ENCODE assay signal across 7 mouse cellular contexts in the genomic region with DNA sequence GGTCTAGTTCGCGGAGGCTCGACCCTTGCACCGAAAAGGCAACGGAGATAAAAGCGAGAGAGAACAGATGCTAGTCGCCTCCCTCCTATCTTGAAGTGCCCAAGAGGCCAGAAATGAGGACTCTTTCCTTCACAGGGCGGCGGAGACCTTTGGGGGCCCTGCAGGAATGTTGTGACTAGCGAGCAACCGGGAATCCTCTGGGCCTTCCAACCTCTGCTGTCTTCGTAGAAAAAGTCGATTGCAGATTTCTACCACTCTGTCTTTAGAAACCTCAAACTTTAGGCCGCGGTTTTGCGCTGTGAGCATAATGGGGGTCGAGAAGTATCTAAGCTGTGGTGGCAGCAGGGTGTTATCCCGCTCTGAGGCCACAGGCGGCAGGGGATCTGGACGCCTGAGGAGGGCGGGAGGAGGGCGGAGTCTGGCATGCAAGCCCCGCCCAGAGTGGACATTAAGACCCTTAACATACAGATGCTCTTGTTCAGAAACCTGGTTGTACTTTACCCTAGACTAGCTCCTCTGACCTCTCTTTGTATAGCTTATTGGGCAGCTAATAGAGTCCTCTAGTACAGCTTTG. TPM values are rescaled to one million over a fixed set of nuclear protein-coding genes. Genes with fewer than 3 reads are reported as not detected.
DNase-seq lines count a peak whose midpoint lies in the region; ATAC-seq lines count a peak whose summit lies in the region.

No protein-coding gene starts in this region.

- peak overlapping the region; percentile 64 for H3K4me3 ChIP-seq in embryonic facial prominence, embryonic 12.5 days

- no peaks in the 10 kb centered on the region for H3K36me3 ChIP-seq in embryonic facial prominence, embryonic 12.5 days

- peaks cover 7% of the 10 kb centered on the region; the same call in 1 of the 2 replicates for H3K4me1 ChIP-seq in embryonic facial prominence, embryonic 12.5 days

- H3K27ac ChIP-seq in embryonic facial prominence, embryonic 12.5 days: no peak overlapping the region

- H3K4me2 ChIP-seq in embryonic facial prominence, embryonic 12.5 days (replicated peaks): peak overlapping the region; percentile 98

- DNase-seq in ovary, postnatal 14 days (ENCODE audit: low spot score): peak; percentile 18
- no peak for DNase-seq in ovary, postnatal 10 days (ENCODE audit: low spot score)
- DNase-seq in induced T-regulatory cell, adult 2 months (ENCODE audit: low read depth): peak; percentile 50
- peak; percentile 65 for DNase-seq in mesoderm, embryonic 11.5 days (ENCODE audit: low read depth, low spot score)
- DNase-seq in spleen, postnatal 14 days (ENCODE audit: low spot score in 2 of 2): no peak

- H3K9ac ChIP-seq in embryonic facial prominence, embryonic 12.5 days: peak overlapping the region; percentile 58

- no peaks in the 10 kb centered on the region for H3K9me3 ChIP-seq in embryonic facial prominence, embryonic 12.5 days

- peak; percentile 68; the same call in 1 of the 2 replicates for ATAC-seq in embryonic facial prominence, embryonic 12.5 days (ENCODE audit: insufficient number of reproducible peaks, insufficient read depth, low FRiP score, low TSS enrichment)
- no peak for ATAC-seq in erythroid progenitor cell, adult 5-6 weeks (replicated peaks; ENCODE audit: low FRiP score, poor library complexity, severe bottlenecking)

- H3K27me3 ChIP-seq in embryonic facial prominence, embryonic 12.5 days: peaks cover 45% of the 10 kb centered on the region

- WGBS in embryonic facial prominence, embryonic 12.5 days: 1% methylated on average over 23 of the region's 23 CpGs

RNA-seq across cellular contexts. Expression of a gene that starts 24.1 kb away (rescaled TPM):
- 2.6 and 2.7 TPM in 2 replicates for polyA plus RNA-seq in embryonic facial prominence, embryonic 12.5 days (2016; fragmentation: Nextera tagmentation; extraction: Ambion mirVana)
- not detected in 2 replicates for total RNA-seq in erythroid progenitor cell, adult 5-6 weeks (2015; ENCODE audit: low replicate concordance)
- 0.64 and 8.5 TPM in 2 replicates for total RNA-seq in erythroid progenitor cell, adult 5-6 weeks (2017; ENCODE audit: low replicate concordance)

RNA-seq across cellular contexts. Expression of a gene that starts 24.4 kb away (rescaled TPM):
- 0.26 and 0.31 TPM in 2 replicates for polyA plus RNA-seq in embryonic facial prominence, embryonic 12.5 days (2016; fragmentation: Nextera tagmentation; extraction: Ambion mirVana)
- not detected in 2 replicates for total RNA-seq in erythroid progenitor cell, adult 5-6 weeks (2015; ENCODE audit: low replicate concordance)
- total RNA-seq in erythroid progenitor cell, adult 5-6 weeks (2017; ENCODE audit: low replicate concordance): not detected in 2 replicates

RNA-seq across cellular contexts. Expression of a gene that starts 59.6 kb away (rescaled TPM):
- polyA plus RNA-seq in embryonic facial prominence, embryonic 12.5 days (2016; fragmentation: Nextera tagmentation; extraction: Ambion mirVana): 10.1 and 10.8 TPM in 2 replicates
- 2.5 TPM in 1 of 2 replicates, not detected in the other for total RNA-seq in erythroid progenitor cell, adult 5-6 weeks (2015; ENCODE audit: low replicate concordance)
- total RNA-seq in erythroid progenitor cell, adult 5-6 weeks (2017; ENCODE audit: low replicate concordance): 0.26 TPM in 1 of 2 replicates, not detected in the other

Comparison
In these comparisons a context has a peak if more than half of its experiments do, and no peak if none do; other contexts are left out.
1. DNase-seq: peak in ovary, postnatal 14 days (single experiment), induced T-regulatory cell, adult 2 months (single experiment) and mesoderm, embryonic 11.5 days (single experiment); none in ovary, postnatal 10 days (single experiment) and spleen, postnatal 14 days (0 of 2).